Mouse (Mus musculus): ENCODE results near the gene Mog.

GRCm38 (mm10) chr17:37012141-37012540, 11.1 kb downstream of the Mog start:
- no peak for TF ChIP-seq CTCF (IDR thresholded peaks at IDR 0.05; ENCODE audit: borderline replicate concordance, insufficient read depth, low read length)
- TF ChIP-seq POLR2A (IDR thresholded peaks at IDR 0.05; ENCODE audit: low read depth, low read length) = no peak

Measured in embryonic fibroblast, embryonic 13.5 days (primary cell).